In the genomic region with DNA sequence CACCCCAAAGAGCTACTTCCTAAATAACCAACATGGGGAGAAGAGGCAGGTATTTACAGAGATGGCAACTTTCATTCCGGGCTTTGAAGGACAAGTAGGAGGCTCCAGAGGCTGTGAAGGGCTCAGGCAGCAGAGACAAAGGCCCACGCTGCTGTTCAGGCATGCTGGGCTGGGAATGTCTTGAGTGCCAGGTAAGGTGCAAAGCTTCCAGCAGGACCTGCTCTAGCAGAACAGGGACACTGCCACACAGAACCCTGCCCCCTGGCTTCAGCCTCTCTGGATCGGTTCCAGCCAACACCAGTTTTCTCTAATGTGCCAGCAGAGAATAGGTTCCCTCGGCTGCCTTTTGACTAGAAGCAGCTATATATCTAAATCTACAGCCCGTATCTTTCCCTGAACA, we compare ENCODE assay signal across 21 mouse cellular contexts. TPM values are rescaled to one million over a fixed set of nuclear protein-coding genes. Genes with fewer than 3 reads are reported as not detected.
DNase-seq lines count a peak whose midpoint lies in the region; ATAC-seq and TF ChIP-seq lines count a peak whose summit lies in the region.
"Had no signal": no experiment of that assay in that cellular context is flagged by ENCODE, and none has a peak within 500 bp of the region (broad histone marks: within the 10 kb centered on the region; RNA-seq: fewer than 3 reads in every experiment).

No protein-coding gene starts in this region.

- H3K4me3 ChIP-seq in heart, embryonic 10.5 days = no peak overlapping the region
- no peak overlapping the region for H3K4me3 ChIP-seq in midbrain, embryonic 16.5 days (ENCODE audit: low read depth, low read length)
- H3K4me3 ChIP-seq in midbrain, embryonic 10.5 days = no peak overlapping the region
- H3K4me3 ChIP-seq in forebrain, postnatal 0 days (ENCODE audit: low read depth, low read length) = no peak overlapping the region
- H3K4me3 ChIP-seq in gastrocnemius, adult 2 months = no peak overlapping the region

- H3K9me3 ChIP-seq in heart, embryonic 10.5 days = no peaks in the 10 kb centered on the region
- H3K9me3 ChIP-seq in midbrain, embryonic 16.5 days (replicated peaks; ENCODE audit: control insufficient read depth, low read length, poor library complexity, severe bottlenecking) = no peaks in the 10 kb centered on the region
- no peaks in the 10 kb centered on the region for H3K9me3 ChIP-seq in midbrain, embryonic 10.5 days (replicated peaks)
- no peaks in the 10 kb centered on the region for H3K9me3 ChIP-seq in forebrain, postnatal 0 days (ENCODE audit: low read length)

- H3K4me2 ChIP-seq in midbrain, embryonic 16.5 days (ENCODE audit: low read length) = no peak overlapping the region
- no peak overlapping the region for H3K4me2 ChIP-seq in forebrain, postnatal 0 days (ENCODE audit: low read depth)
- H3K4me2 ChIP-seq: liver, embryonic 11.5 days; midbrain, embryonic 11.5 days had no signal

- intact Hi-C loops in gastrocnemius, adult 2 months (cut with DNase I) = no loop called here

- WGBS in heart, embryonic 10.5 days = 78% methylated on average over 5 of the region's 5 CpGs
- 76% methylated on average over 5 of the region's 5 CpGs for WGBS in midbrain, embryonic 16.5 days
- WGBS in midbrain, embryonic 10.5 days = 82% methylated on average over 5 of the region's 5 CpGs
- WGBS in forebrain, postnatal 0 days = 56% methylated on average over 5 of the region's 5 CpGs

- H3K36me3 ChIP-seq in heart, embryonic 10.5 days = peaks cover 24% of the 10 kb centered on the region
- peaks cover 15% of the 10 kb centered on the region for H3K36me3 ChIP-seq in midbrain, embryonic 16.5 days (ENCODE audit: control insufficient read depth, insufficient read depth, low read length)
- peaks cover 29% of the 10 kb centered on the region for H3K36me3 ChIP-seq in midbrain, embryonic 10.5 days
- H3K36me3 ChIP-seq in forebrain, postnatal 0 days (ENCODE audit: insufficient read depth) = peaks cover 28% of the 10 kb centered on the region

- no peak for ATAC-seq in midbrain, embryonic 16.5 days
- no peak for ATAC-seq in forebrain, postnatal 0 days
- ATAC-seq: hindbrain, postnatal 0 days; intestine, postnatal 0 days had no signal

- no peaks in the 10 kb centered on the region for H3K27me3 ChIP-seq in heart, embryonic 10.5 days (ENCODE audit: insufficient read depth, poor library complexity, severe bottlenecking)
- H3K27me3 ChIP-seq in midbrain, embryonic 16.5 days (ENCODE audit: control insufficient read depth, insufficient read depth, low read depth, low read length) = no peaks in the 10 kb centered on the region
- H3K27me3 ChIP-seq in midbrain, embryonic 10.5 days (ENCODE audit: low read depth, poor library complexity, severe bottlenecking) = no peaks in the 10 kb centered on the region
- H3K27me3 ChIP-seq in forebrain, postnatal 0 days (ENCODE audit: insufficient read depth, low read length) = no peaks in the 10 kb centered on the region

- H3K27ac ChIP-seq in heart, embryonic 10.5 days = no peak overlapping the region
- H3K27ac ChIP-seq in midbrain, embryonic 16.5 days (ENCODE audit: low read length) = 0 out of 2 replicates have a peak overlapping the region, but pooled peaks have one; percentile 50
- no peak overlapping the region for H3K27ac ChIP-seq in midbrain, embryonic 10.5 days (replicated peaks)
- peak overlapping the region; percentile 29; the same call in 1 of the 2 replicates for H3K27ac ChIP-seq in forebrain, postnatal 0 days (ENCODE audit: low read depth, low read length)
- H3K27ac ChIP-seq in gastrocnemius, adult 2 months = no peak overlapping the region
- H3K27ac ChIP-seq: hindbrain, postnatal 0 days had no signal

- no peak overlapping the region for H3K9ac ChIP-seq in midbrain, embryonic 16.5 days (ENCODE audit: low read depth, low read length)
- no peak overlapping the region for H3K9ac ChIP-seq in forebrain, postnatal 0 days

- DNase-seq in heart, adult 11 months = peak; percentile 88
- no peak for DNase-seq in heart, embryonic 10.5 days (ENCODE audit: low spot score)
- no peak for DNase-seq in midbrain, embryonic 10.5 days (ENCODE audit: low spot score)
- no peak for DNase-seq in forebrain, postnatal 0 days
- no peak for DNase-seq in gastrocnemius, adult 2 months
- DNase-seq in gastrocnemius, adult 8-10 months (ENCODE audit: low spot score in 2 of 2) = no peak
- DNase-seq: adrenal gland, adult 8-10 months; cerebellum, adult 9-10 months; embryo, embryonic 11 days; gastrocnemius, postnatal 10 days; heart, adult 18-20 months; heart, postnatal 4 days; kidney, postnatal 10 days; lung, adult 18-20 months; lung, postnatal 36 days; right cerebral cortex, postnatal 4 days had no signal

- TF ChIP-seq CTCF in forebrain, postnatal 0 days (IDR thresholded peaks at IDR 0.05; ENCODE audit: low read depth) = no peak
- TF ChIP-seq CTCF in gastrocnemius, adult 2 months (IDR thresholded peaks at IDR 0.05) = no peak

- peaks cover 26% of the 10 kb centered on the region for H3K4me1 ChIP-seq in heart, embryonic 10.5 days
- no peaks in the 10 kb centered on the region for H3K4me1 ChIP-seq in midbrain, embryonic 16.5 days (ENCODE audit: control insufficient read depth, insufficient read depth, low read length)
- H3K4me1 ChIP-seq in midbrain, embryonic 10.5 days = no peaks in the 10 kb centered on the region
- H3K4me1 ChIP-seq in forebrain, postnatal 0 days (ENCODE audit: insufficient read depth) = no peaks in the 10 kb centered on the region

RNA-seq across cellular contexts. Expression of gene Myl9, which starts 8.1 kb away (rescaled TPM):
- polyA plus RNA-seq in heart, embryonic 10.5 days (2016; fragmentation: Nextera tagmentation; extraction: Ambion mirVana) = 1,471 and 1,998 TPM in 2 replicates
- polyA plus RNA-seq in midbrain, embryonic 16.5 days (2015; fragmentation: Nextera tagmentation; extraction: Ambion mirVana) = 33.7 and 38.8 TPM in 2 replicates
- 83.4 and 120 TPM in 2 replicates for polyA plus RNA-seq in midbrain, embryonic 10.5 days (2016; fragmentation: Nextera tagmentation; extraction: Ambion mirVana)
- 24.4 and 34.3 TPM in 2 replicates for total RNA-seq in forebrain, postnatal 0 days (2014; rRNA removed)
- polyA plus RNA-seq in forebrain, postnatal 0 days (2015; fragmentation: Nextera tagmentation; extraction: Ambion mirVana) = 34.6 and 39.6 TPM in 2 replicates
- total RNA-seq in gastrocnemius, adult 2 months (2021) = 10 to 100 TPM; 41.2 to 50.0 TPM
- 10 to 100 TPM; 28.1 to 44.3 (median 31.9) TPM for total RNA-seq in gastrocnemius, adult 8-10 months (2022)

Comparison
In these comparisons a context has a peak if more than half of its experiments do, and no peak if none do; other contexts are left out.
1. H3K27ac ChIP-seq: peak in midbrain, embryonic 16.5 days (single experiment) and forebrain, postnatal 0 days (single experiment); none in heart, embryonic 10.5 days (single experiment), midbrain, embryonic 10.5 days (single experiment) and gastrocnemius, adult 2 months (single experiment).
2. RNA of gene Myl9, which starts 8.1 kb away (polyA plus RNA-seq): 1,471 to 1,998 TPM in heart, embryonic 10.5 days; 83.4 to 120 TPM in midbrain, embryonic 10.5 days, 33.7 to 38.8 TPM in midbrain, embryonic 16.5 days and 34.6 to 39.6 TPM in forebrain, postnatal 0 days; every median in the first group is over 10 times any median in the second.